Mouse (Mus musculus) embryonic facial prominence, embryonic 10.5 days (tissue): ENCODE data around the gene Stt3b. TPM values are rescaled to one million over a fixed set of nuclear protein-coding genes. Genes with fewer than 3 reads are reported as not detected.

Experiments used
- DNase-seq: peaks from one replicate; pipeline ENCODE4 v3.0.0-alpha.2; 2017; ENCODE audit warnings: low spot score
- H3K27ac ChIP-seq: fragments of 300-500 bp; sonication (generic); replicated peaks from 2 replicates; pipeline ENCODE4 v1.5.1; 2016; ENCODE audit warnings: mild to moderate bottlenecking
- H3K27me3 ChIP-seq: fragments of 300-500 bp; sonication (generic); replicated peaks from 2 replicates; pipeline ENCODE4 v1.6.1; 2016; ENCODE audit warnings: low read depth, mild to moderate bottlenecking; ENCODE audit not compliant: poor library complexity, severe bottlenecking
- H3K36me3 ChIP-seq: fragments of 300-500 bp; sonication (generic); replicated peaks from 2 replicates; pipeline ENCODE4 v1.6.1; 2016; ENCODE audit warnings: mild to moderate bottlenecking, moderate library complexity
- H3K4me1 ChIP-seq: fragments of 300-500 bp; sonication (generic); 2 replicates; pipeline ENCODE4 v1.6.1; 2016
- H3K4me3 ChIP-seq: fragments of 300-500 bp; sonication (generic); 2 replicates; pipeline ENCODE4 v1.5.1; 2016; ENCODE audit warnings: mild to moderate bottlenecking, moderate library complexity
- H3K9me3 ChIP-seq: fragments of 300-500 bp; sonication (generic); 2 replicates; pipeline ENCODE4 v1.6.1; 2016; ENCODE audit warnings: mild to moderate bottlenecking
- WGBS: fragments of 180-500 bp; shearing (Covaris S2); methylation state at CpG from one replicate; pipeline ENCODE4 v1.1.7; 2016; 5-methylcytosine and 5-hydroxymethylcytosine counted together
- polyA plus RNA-seq: library from polyadenylated mRNA; unstranded; fragments of >200 nt; fragmentation: Nextera tagmentation; extraction: Ambion mirVana; gene quantifications from 2 replicates; pipeline ENCODE4 v1.2.1, GENCODE M21; 2016

Stt3b gene
- polyA plus RNA-seq, 1 experiment from 2014 or later: 85.4 TPM

DNA sequence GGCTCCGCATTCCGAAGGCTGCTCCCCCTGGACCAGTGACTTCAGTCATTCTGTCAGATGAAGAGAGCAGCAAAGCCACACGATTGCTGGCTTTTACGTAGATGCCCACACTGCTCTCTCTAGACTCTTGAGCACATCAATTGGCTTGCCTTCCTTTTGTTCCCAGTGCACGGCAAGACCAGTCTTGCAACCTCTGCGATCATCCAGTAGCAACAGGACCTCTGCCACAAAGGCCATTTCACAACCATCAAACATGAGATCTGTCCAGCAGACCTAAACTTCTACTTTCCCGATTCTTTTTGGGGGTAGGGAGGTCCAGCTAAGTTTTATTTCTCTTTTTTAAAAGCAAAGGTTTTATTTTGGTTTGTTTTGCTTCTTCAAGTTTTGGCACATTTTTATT is 22.1 kb upstream of the Stt3b start:
- peaks cover 4% of the 10 kb centered on the region for H3K4me1 ChIP-seq
- WGBS: 82% methylated on average over 7 of the region's 7 CpGs
- no peak for DNase-seq

DNA sequence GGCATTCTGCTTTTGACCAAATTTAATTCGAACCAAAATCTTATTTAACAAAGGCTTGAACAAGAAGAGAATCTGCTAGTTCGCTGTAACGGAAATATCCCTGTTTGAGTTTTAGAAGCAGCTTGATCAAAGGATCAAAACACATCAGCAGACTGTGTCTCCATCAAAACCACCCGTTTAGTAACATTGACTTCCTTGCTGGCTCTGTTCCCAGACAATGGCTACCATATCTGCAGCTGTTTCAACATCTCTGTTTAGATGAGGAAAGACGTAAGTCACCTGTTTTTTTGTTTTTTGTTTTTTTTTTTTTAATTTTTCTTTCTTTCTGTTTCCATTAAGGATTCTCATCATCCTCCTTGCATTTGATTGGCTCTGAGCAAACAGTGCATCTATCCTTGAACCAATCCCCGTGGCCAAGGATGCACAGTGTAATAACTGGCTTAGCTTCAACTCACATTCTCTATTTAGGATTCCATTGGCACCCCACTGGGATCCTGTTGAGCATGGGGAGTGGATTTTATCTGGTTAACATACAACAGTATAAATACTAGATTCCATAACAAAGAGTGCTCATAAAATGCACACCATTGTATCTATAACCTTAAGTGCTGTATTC is 20.7 kb upstream of the Stt3b start:
- H3K4me3 ChIP-seq: no peak overlapping the region
- H3K4me1 ChIP-seq: peaks cover 7% of the 10 kb centered on the region
- DNase-seq: no peak
- WGBS: 88% methylated on average over 6 of the region's 6 CpGs
- no peaks in the 10 kb centered on the region for H3K9me3 ChIP-seq
- no peaks in the 10 kb centered on the region for H3K36me3 ChIP-seq
- no peaks in the 10 kb centered on the region for H3K27me3 ChIP-seq
- H3K27ac ChIP-seq: no peak overlapping the region

More for the DNA sequence above, 22.1 kb upstream of the Stt3b start:
- H3K4me3 ChIP-seq: no peak overlapping the region
- H3K9me3 ChIP-seq: no peaks in the 10 kb centered on the region
- no peak overlapping the region for H3K27ac ChIP-seq
- H3K27me3 ChIP-seq: no peaks in the 10 kb centered on the region
- no peaks in the 10 kb centered on the region for H3K36me3 ChIP-seq

- DNase-seq: no peak
- no peaks in the 10 kb centered on the region for H3K36me3 ChIP-seq
- WGBS: 94% methylated on average over 4 of the region's 4 CpGs
- peaks cover 24% of the 10 kb centered on the region for H3K4me1 ChIP-seq
- no peak overlapping the region for H3K4me3 ChIP-seq
- H3K27me3 ChIP-seq: no peaks in the 10 kb centered on the region
- no peaks in the 10 kb centered on the region for H3K9me3 ChIP-seq
- H3K27ac ChIP-seq: no peak overlapping the region
Measured at GRCm38 (mm10) chr9:115326533-115326890, 16.3 kb upstream of the Stt3b start.

GRCm38 (mm10) chr9:115325831-115326532 is 15.8 kb upstream of the Stt3b start:
- Histone ChIP-seq H3K27me3 (no peaks in the 10 kb centered on the region), H3K9me3 (no peaks in the 10 kb centered on the region), H3K27ac (peak overlapping the region; percentile 57; the same call in 1 of the 2 replicates), H3K4me1 (peaks cover 25% of the 10 kb centered on the region), H3K36me3 (no peaks in the 10 kb centered on the region), H3K4me3 (no peak overlapping the region)
- DNase-seq: no peak
- 70% methylated on average over 13 of the region's 13 CpGs for WGBS

DNA sequence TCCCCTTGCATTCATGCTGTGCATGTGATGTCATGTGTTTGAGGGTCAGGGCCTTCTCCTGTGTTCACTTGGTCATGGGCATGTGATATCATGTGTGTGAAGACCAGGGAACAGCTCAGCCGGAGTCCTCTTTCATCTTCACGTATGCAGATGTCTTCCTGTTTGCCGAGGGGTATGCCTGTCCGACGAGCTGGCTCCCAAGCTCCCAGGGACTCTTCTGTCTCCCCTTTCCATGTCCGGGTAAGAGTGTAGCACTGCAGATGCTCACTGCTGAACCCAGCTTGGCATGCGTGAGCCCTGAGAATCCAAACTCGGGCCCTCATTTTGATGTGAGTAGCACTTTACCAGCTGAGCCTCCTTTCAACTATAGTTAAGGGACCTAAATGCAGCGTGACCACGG is 13.4 kb upstream of the Stt3b start:
- whole genome bisulfite sequencing: 24% methylated on average over 10 of the region's 10 CpGs
- 0 out of 2 replicates have a peak overlapping the region, but pooled peaks have one; percentile 27 for H3K27ac ChIP-seq
- DNase-seq: no peak
- H3K27me3 ChIP-seq: no peaks in the 10 kb centered on the region
- H3K4me1 ChIP-seq: peaks cover 27% of the 10 kb centered on the region
- H3K4me3 ChIP-seq: no peak overlapping the region
- H3K36me3 ChIP-seq: no peaks in the 10 kb centered on the region
- peaks cover 2% of the 10 kb centered on the region; the same call in 1 of the 2 replicates for H3K9me3 ChIP-seq

DNA sequence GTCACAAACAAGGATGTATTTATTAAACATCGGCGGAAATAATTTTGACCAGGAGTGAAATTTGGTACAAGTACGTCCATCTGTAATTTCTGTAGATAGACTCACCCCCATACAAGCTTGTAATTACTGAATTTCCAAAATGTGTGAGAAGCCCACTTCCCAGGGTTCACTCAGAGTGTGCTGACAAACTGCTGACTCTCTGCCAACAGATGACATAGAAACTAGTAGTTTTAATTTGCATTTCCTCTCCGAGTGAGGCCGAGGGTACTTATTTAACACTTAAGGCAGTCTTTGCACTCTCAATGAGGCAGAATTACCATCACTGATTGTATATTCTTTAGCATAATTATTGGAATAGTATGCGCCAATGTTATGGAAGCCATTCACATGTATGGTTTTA is 12.2 kb upstream of the Stt3b start:
- Histone ChIP-seq H3K27me3 (no peaks in the 10 kb centered on the region), H3K27ac (no peak overlapping the region), H3K9me3 (peaks cover 2% of the 10 kb centered on the region; the same call in 1 of the 2 replicates), H3K4me3 (no peak overlapping the region), H3K4me1 (peaks cover 27% of the 10 kb centered on the region), H3K36me3 (no peaks in the 10 kb centered on the region)
- DNase-seq: no peak
- 92% methylated on average over 6 of the region's 6 CpGs for WGBS

GRCm38 (mm10) chr9:115321052-115321451 is 10.8 kb upstream of the Stt3b start:
- no peak overlapping the region for H3K27ac ChIP-seq
- no peaks in the 10 kb centered on the region for H3K36me3 ChIP-seq
- no peaks in the 10 kb centered on the region for H3K27me3 ChIP-seq
- peaks cover 24% of the 10 kb centered on the region for H3K4me1 ChIP-seq
- no peak overlapping the region for H3K4me3 ChIP-seq
- DNase-seq: no peak
- WGBS: 83% methylated on average over 6 of the region's 6 CpGs
- H3K9me3 ChIP-seq: peaks cover 5% of the 10 kb centered on the region; the same call in 1 of the 2 replicates

- Histone ChIP-seq H3K27me3 (no peaks in the 10 kb centered on the region), H3K36me3 (no peaks in the 10 kb centered on the region), H3K9me3 (peaks cover 5% of the 10 kb centered on the region; the same call in 1 of the 2 replicates), H3K4me3 (no peak overlapping the region), H3K27ac (no peak overlapping the region), H3K4me1 (peaks cover 16% of the 10 kb centered on the region)
- 92% methylated on average over 4 of the region's 4 CpGs for WGBS
- no peak for DNase-seq
Measured at GRCm38 (mm10) chr9:115320156-115320555, 9.9 kb upstream of the Stt3b start.

GRCm38 (mm10) chr9:115318621-115319375 is 8.6 kb upstream of the Stt3b start:
- no peaks in the 10 kb centered on the region for H3K36me3 ChIP-seq
- H3K9me3 ChIP-seq: peaks cover 5% of the 10 kb centered on the region; the same call in 1 of the 2 replicates
- no peak overlapping the region for H3K4me3 ChIP-seq
- 83% methylated on average over 6 of the region's 6 CpGs for WGBS
- peaks cover 16% of the 10 kb centered on the region for H3K4me1 ChIP-seq
- no peaks in the 10 kb centered on the region for H3K27me3 ChIP-seq
- H3K27ac ChIP-seq: no peak overlapping the region
- no peak for DNase-seq

- Histone ChIP-seq H3K4me3 (no peak overlapping the region), H3K36me3 (no peaks in the 10 kb centered on the region), H3K4me1 (peaks cover 15% of the 10 kb centered on the region), H3K9me3 (peaks cover 5% of the 10 kb centered on the region; the same call in 1 of the 2 replicates), H3K27ac (no peak overlapping the region), H3K27me3 (no peaks in the 10 kb centered on the region)
- no peak for DNase-seq
- 93% methylated on average over 5 of the region's 5 CpGs for WGBS
Measured at GRCm38 (mm10) chr9:115317049-115317448, 6.8 kb upstream of the Stt3b start.

- H3K36me3 ChIP-seq: no peaks in the 10 kb centered on the region
- H3K4me3 ChIP-seq: peak overlapping the region; percentile 39
- DNase-seq: peak; percentile 47
- H3K27me3 ChIP-seq: no peaks in the 10 kb centered on the region
- WGBS: 13% methylated on average over 10 of the region's 10 CpGs
- H3K4me1 ChIP-seq: peaks cover 20% of the 10 kb centered on the region
- H3K9me3 ChIP-seq: peaks cover 5% of the 10 kb centered on the region; the same call in 1 of the 2 replicates
- peak overlapping the region; percentile 70 for H3K27ac ChIP-seq
Measured at GRCm38 (mm10) chr9:115314556-115314955, 4.3 kb upstream of the Stt3b start.

DNA sequence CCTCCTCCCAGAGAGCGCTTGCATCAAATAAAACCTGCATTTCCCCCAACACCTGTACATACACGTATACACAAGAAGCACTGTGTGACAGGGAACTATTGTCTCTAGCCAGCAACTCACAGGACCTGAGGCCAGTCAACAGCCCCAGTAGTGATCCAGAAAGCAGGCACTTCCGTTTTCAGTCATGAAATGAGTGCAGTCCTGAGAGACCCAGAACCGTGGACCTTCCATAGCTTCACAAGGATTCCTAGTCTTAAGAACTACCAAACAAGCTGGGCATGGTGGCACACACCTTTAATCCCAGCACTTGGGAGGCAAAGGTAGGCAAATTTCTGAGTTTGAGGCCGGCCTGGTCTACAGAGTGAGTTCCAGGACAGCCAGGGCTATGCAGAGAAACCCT is 3.6 kb upstream of the Stt3b start:
- H3K4me1 ChIP-seq: peaks cover 20% of the 10 kb centered on the region
- 82% methylated on average over 5 of the region's 5 CpGs for WGBS
- DNase-seq: no peak
- no peaks in the 10 kb centered on the region for H3K36me3 ChIP-seq
- H3K27ac ChIP-seq: peak overlapping the region; percentile 70; the same call in 1 of the 2 replicates
- H3K9me3 ChIP-seq: peaks cover 5% of the 10 kb centered on the region; the same call in 1 of the 2 replicates
- no peak overlapping the region for H3K4me3 ChIP-seq
- no peaks in the 10 kb centered on the region for H3K27me3 ChIP-seq
